Comparison of ENCODE assay signal across 20 mouse cellular contexts in the genomic region with DNA sequence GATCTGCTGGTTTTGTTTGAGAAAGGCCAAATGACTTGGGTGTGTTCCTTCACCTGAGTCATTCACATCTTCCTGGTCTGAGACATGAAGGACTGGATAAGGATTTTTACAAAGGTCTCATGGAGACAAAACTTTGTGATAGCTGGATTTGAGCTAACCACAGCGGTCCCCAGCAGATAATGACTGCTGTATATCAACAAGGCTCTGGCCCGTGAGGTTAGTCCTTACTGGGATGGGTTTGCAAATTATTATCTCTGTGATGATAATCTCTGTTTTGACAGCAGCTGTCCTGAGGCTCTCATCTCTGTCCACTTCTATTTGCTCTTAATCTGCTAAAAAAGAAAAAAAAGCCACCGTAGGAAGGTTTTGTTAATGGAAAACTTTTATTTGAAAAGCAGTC.
DNase-seq lines count a peak whose midpoint lies in the region; ATAC-seq and TF ChIP-seq lines count a peak whose summit lies in the region.
"Had no signal": no experiment of that assay in that cellular context is flagged by ENCODE, and none has a peak within 500 bp of the region (broad histone marks: within the 10 kb centered on the region; RNA-seq: fewer than 3 reads in every experiment).

No protein-coding gene starts in this region.

- intact Hi-C loops in heart, adult 2 months (cut with DNase I) = loop anchor here (2.0 kb wide), 1 partner anchor 22 kb away; no protein-coding TSS in a partner anchor
- intact Hi-C loops in left cerebral cortex, postnatal 36 days (cut with DNase I) = no loop called here

- no peak overlapping the region for H3K4me3 ChIP-seq in heart, adult 2 months
- H3K4me3 ChIP-seq in heart, embryonic 10.5 days = no peak overlapping the region
- H3K4me3 ChIP-seq in liver, adult 2 months (ENCODE audit: insufficient read depth, low read depth, low read length) = no peak overlapping the region
- no peak overlapping the region for H3K4me3 ChIP-seq in liver, embryonic 11.5 days (ENCODE audit: low read depth, low read length)
- H3K4me3 ChIP-seq in brown adipose tissue, adult 24 weeks (ENCODE audit: insufficient read depth, low read depth, low read length) = no peak overlapping the region
- no peak overlapping the region for H3K4me3 ChIP-seq in stomach, embryonic 16.5 days (replicated peaks; ENCODE audit: low read length)
- H3K4me3 ChIP-seq: embryonic facial prominence, embryonic 13.5 days; forebrain, embryonic 10.5 days; left cerebral cortex, adult 2 months; limb, embryonic 13.5 days had no signal

- H3K27me3 ChIP-seq in heart, adult 2 months (ENCODE audit: control insufficient read depth, insufficient read depth, low read length) = no peaks in the 10 kb centered on the region
- 0 out of 2 replicates have a peak, but pooled peaks cover 4% of the 10 kb centered on the region for H3K27me3 ChIP-seq in heart, embryonic 10.5 days (ENCODE audit: insufficient read depth, poor library complexity, severe bottlenecking)
- H3K27me3 ChIP-seq in liver, adult 2 months (ENCODE audit: control insufficient read depth, insufficient read depth, low read length) = no peaks in the 10 kb centered on the region
- no peaks in the 10 kb centered on the region for H3K27me3 ChIP-seq in liver, embryonic 11.5 days (replicated peaks; ENCODE audit: control insufficient read depth, insufficient read depth, low read length)
- no peaks in the 10 kb centered on the region for H3K27me3 ChIP-seq in stomach, embryonic 16.5 days (ENCODE audit: control insufficient read depth, insufficient read depth, low read length)
- H3K27me3 ChIP-seq: limb, embryonic 13.5 days; megakaryocyte, embryonic 14.5 days; Patski had no signal

- H3K79me2 ChIP-seq in heart, adult 2 months (replicated peaks; ENCODE audit: control insufficient read depth, insufficient read depth, low read length) = no peaks in the 10 kb centered on the region
- no peaks in the 10 kb centered on the region for H3K79me2 ChIP-seq in liver, adult 2 months (ENCODE audit: control insufficient read depth, insufficient read depth, low read length)

- no peak overlapping the region for H3K9ac ChIP-seq in heart, adult 2 months (ENCODE audit: low read depth, low read length)
- H3K9ac ChIP-seq in liver, adult 2 months (ENCODE audit: low read depth, low read length) = no peak overlapping the region
- no peak overlapping the region for H3K9ac ChIP-seq in liver, embryonic 11.5 days (ENCODE audit: low read depth, low read length)
- H3K9ac ChIP-seq in stomach, embryonic 16.5 days (ENCODE audit: low read length) = no peak overlapping the region
- H3K9ac ChIP-seq: limb, embryonic 13.5 days had no signal

- H3K36me3 ChIP-seq in heart, adult 2 months (ENCODE audit: control insufficient read depth, insufficient read depth, low read length) = no peaks in the 10 kb centered on the region; the same call in 1 of the 2 replicates
- 0 out of 2 replicates have a peak, but pooled peaks cover 2% of the 10 kb centered on the region for H3K36me3 ChIP-seq in heart, embryonic 10.5 days
- H3K36me3 ChIP-seq in liver, adult 2 months (ENCODE audit: control insufficient read depth, insufficient read depth, low read length) = no peaks in the 10 kb centered on the region
- H3K36me3 ChIP-seq in liver, embryonic 11.5 days (ENCODE audit: control insufficient read depth, insufficient read depth, low read length) = no peaks in the 10 kb centered on the region
- no peaks in the 10 kb centered on the region for H3K36me3 ChIP-seq in stomach, embryonic 16.5 days (ENCODE audit: control insufficient read depth, insufficient read depth, low read length)
- H3K36me3 ChIP-seq: embryonic facial prominence, embryonic 13.5 days; forebrain, embryonic 10.5 days; limb, embryonic 13.5 days had no signal

- no peak for TF ChIP-seq POLR2A in heart, adult 2 months (IDR thresholded peaks at IDR 0.05; ENCODE audit: insufficient read depth, low read depth, low read length)
- TF ChIP-seq POLR2A in liver, adult 2 months (IDR thresholded peaks at IDR 0.05; ENCODE audit: extremely low read depth, insufficient read depth, low read length) = no peak

- ATAC-seq in liver, embryonic 11.5 days (replicated peaks; ENCODE audit: low FRiP score) = no peak
- ATAC-seq in stomach, embryonic 16.5 days (ENCODE audit: insufficient read depth, low FRiP score) = no peak
- ATAC-seq: activated CD4-positive, CD25-positive, alpha-beta regulatory T cell, adult 4 months; hindbrain, embryonic 16.5 days; lung, postnatal 0 days had no signal

- H3K4me1 ChIP-seq in heart, adult 2 months (ENCODE audit: control insufficient read depth, insufficient read depth, low read length) = peaks cover 11% of the 10 kb centered on the region
- peaks cover 32% of the 10 kb centered on the region for H3K4me1 ChIP-seq in heart, embryonic 10.5 days
- peaks cover 18% of the 10 kb centered on the region for H3K4me1 ChIP-seq in liver, adult 2 months (ENCODE audit: control insufficient read depth, insufficient read depth, low read length)
- H3K4me1 ChIP-seq in liver, embryonic 11.5 days (replicated peaks; ENCODE audit: control insufficient read depth, insufficient read depth, low read length) = peaks cover 27% of the 10 kb centered on the region
- H3K4me1 ChIP-seq in brown adipose tissue, adult 24 weeks (ENCODE audit: control insufficient read depth, insufficient read depth, insufficient read length, low read length) = peaks cover 39% of the 10 kb centered on the region
- peaks cover 22% of the 10 kb centered on the region for H3K4me1 ChIP-seq in stomach, embryonic 16.5 days (ENCODE audit: control insufficient read depth, insufficient read depth, low read length)

- no peak for TF ChIP-seq CTCF in heart, adult 2 months (IDR thresholded peaks at IDR 0.05)
- no peak for TF ChIP-seq CTCF in liver, adult 2 months (IDR thresholded peaks at IDR 0.05; ENCODE audit: low read depth, low read length)

- peak overlapping the region; percentile 62 for H3K27ac ChIP-seq in heart, adult 2 months
- no peak overlapping the region for H3K27ac ChIP-seq in heart, embryonic 10.5 days
- H3K27ac ChIP-seq in liver, adult 2 months (replicated peaks; ENCODE audit: insufficient read depth, low read depth, low read length) = peak overlapping the region; percentile 84
- H3K27ac ChIP-seq in liver, embryonic 11.5 days (ENCODE audit: low read depth, low read length) = no peak overlapping the region
- peak overlapping the region; percentile 69 for H3K27ac ChIP-seq in brown adipose tissue, adult 24 weeks (replicated peaks; ENCODE audit: low read depth, low read length)
- peak overlapping the region; percentile 40; the same call in 1 of the 2 replicates for H3K27ac ChIP-seq in stomach, embryonic 16.5 days (ENCODE audit: low read length)
- H3K27ac ChIP-seq: embryonic facial prominence, embryonic 13.5 days; forebrain, embryonic 10.5 days; left cerebral cortex, adult 2 months; limb, embryonic 13.5 days had no signal

- H3K9me3 ChIP-seq in heart, embryonic 10.5 days = no peaks in the 10 kb centered on the region
- H3K9me3 ChIP-seq in liver, embryonic 11.5 days (ENCODE audit: control insufficient read depth, low read length) = no peaks in the 10 kb centered on the region
- no peaks in the 10 kb centered on the region for H3K9me3 ChIP-seq in stomach, embryonic 16.5 days (replicated peaks; ENCODE audit: control insufficient read depth, low read length)
- H3K9me3 ChIP-seq: embryonic facial prominence, embryonic 13.5 days; forebrain, embryonic 10.5 days; limb, embryonic 13.5 days had no signal

- no peak for TF ChIP-seq EP300 in heart, adult 2 months (IDR thresholded peaks at IDR 0.05; ENCODE audit: insufficient read depth, low read depth, low read length)

- no peak for DNase-seq in heart, adult 2 months
- DNase-seq in heart, embryonic 10.5 days (ENCODE audit: low spot score) = no peak
- DNase-seq in liver, adult 2 months (ENCODE audit: extremely low read depth, low read depth, low spot score) = peak; percentile 89
- DNase-seq in liver, embryonic 11.5 days (ENCODE audit: low spot score) = no peak
- no peak for DNase-seq in left cerebral cortex, postnatal 36 days (ENCODE audit: low spot score in 2 of 2)
- DNase-seq: adrenal gland, postnatal 25 days; B cell, adult 2 months; cerebellum, adult 8-10 months; thymus, postnatal 4 days had no signal

- no peak overlapping the region for H3K4me2 ChIP-seq in liver, embryonic 11.5 days
- H3K4me2 ChIP-seq in stomach, embryonic 16.5 days (ENCODE audit: low read depth, low read length) = no peak overlapping the region
- H3K4me2 ChIP-seq: embryonic facial prominence, embryonic 13.5 days; limb, embryonic 13.5 days had no signal

- 47% methylated on average over 3 of the region's 3 CpGs for WGBS in heart, adult 2 months
- 18% methylated on average over 3 of the region's 3 CpGs for WGBS in heart, embryonic 10.5 days
- WGBS in liver, adult 2 months = 17% methylated on average over 3 of the region's 3 CpGs
- WGBS in liver, embryonic 11.5 days = 27% methylated on average over 3 of the region's 3 CpGs
- WGBS in stomach, embryonic 16.5 days = 30% methylated on average over 3 of the region's 3 CpGs

Comparison
In these comparisons a context has a peak if more than half of its experiments do, and no peak if none do; other contexts are left out.
1. H3K27ac ChIP-seq: peak in heart, adult 2 months (single experiment), liver, adult 2 months (single experiment), brown adipose tissue, adult 24 weeks (single experiment) and stomach, embryonic 16.5 days (single experiment); none in heart, embryonic 10.5 days (single experiment) and liver, embryonic 11.5 days (single experiment).